Mouse (Mus musculus): Measurements from ENCODE around the gene Rab43. TPM values are rescaled to one million over a fixed set of nuclear protein-coding genes. Genes with fewer than 3 reads are reported as not detected.

Gene Rab43
- polyA plus RNA-seq, 1 experiment = 49.5 TPM

DNA sequence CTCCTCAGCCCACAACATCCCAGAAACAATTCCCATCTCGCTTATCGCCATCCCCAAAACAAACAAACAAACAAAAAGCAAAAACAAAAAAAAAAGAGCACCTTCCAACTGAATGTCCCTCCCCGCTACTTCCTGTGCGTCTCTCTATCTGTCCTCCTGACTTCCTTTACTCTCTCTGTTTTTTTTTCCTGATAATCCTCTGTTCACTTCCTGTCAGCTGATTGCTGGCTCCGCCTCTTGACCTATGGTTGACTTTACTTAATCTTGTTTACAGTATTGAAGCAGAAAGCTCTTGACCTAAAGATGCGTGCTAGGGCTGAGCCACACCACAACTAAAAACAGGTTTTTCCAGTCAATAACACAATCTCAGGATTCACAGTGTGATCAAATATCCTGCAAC is 63.4 kb downstream of the Rab43 start:
- TF ChIP-seq POLR2A (IDR thresholded peaks at IDR 0.05; ENCODE audit: low read depth, low read length) = no peak
- TF ChIP-seq CTCF (conservative IDR thresholded peaks at IDR 0.05; ENCODE audit: insufficient read depth, insufficient read length, low read depth, low read length) = no peak
- no peaks in the 10 kb centered on the region for H3K27me3 ChIP-seq (replicated peaks; ENCODE audit: control insufficient read depth, insufficient read depth, low read length)
- H3K27ac ChIP-seq (ENCODE audit: insufficient read depth, low read depth, low read length) = no peak overlapping the region
- no peaks in the 10 kb centered on the region for H3K36me3 ChIP-seq (ENCODE audit: control insufficient read depth, insufficient read depth, low read length)
- H3K4me1 ChIP-seq (ENCODE audit: control insufficient read depth, insufficient read depth, low read length) = no peaks in the 10 kb centered on the region
- WGBS = 86% methylated on average over 6 of the region's 6 CpGs
- no peak for DNase-seq
- H3K4me3 ChIP-seq (ENCODE audit: insufficient read depth, low read depth, low read length) = no peak overlapping the region

DNA sequence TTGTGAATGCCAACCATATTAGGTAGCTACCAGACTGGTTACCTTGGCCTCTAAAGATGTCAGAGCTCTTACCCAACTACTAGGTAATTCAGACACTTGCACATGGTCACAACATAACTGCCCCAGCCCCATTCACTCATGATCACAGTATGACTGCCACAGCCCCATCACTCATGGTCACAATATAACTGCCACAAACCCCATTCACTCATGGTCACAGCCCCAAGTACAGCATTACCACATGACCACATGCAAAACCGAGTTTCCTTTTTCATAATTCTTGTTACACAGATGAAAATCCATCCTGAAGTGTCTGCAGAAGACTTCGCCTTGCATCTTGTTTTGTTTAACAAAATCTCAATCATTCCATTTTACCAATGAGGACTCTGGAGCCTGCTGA is 63.9 kb downstream of the Rab43 start:
- no peaks in the 10 kb centered on the region for H3K27me3 ChIP-seq (replicated peaks; ENCODE audit: control insufficient read depth, insufficient read depth, low read length)
- no peaks in the 10 kb centered on the region for H3K4me1 ChIP-seq (ENCODE audit: control insufficient read depth, insufficient read depth, low read length)
- no peak overlapping the region for H3K4me3 ChIP-seq (ENCODE audit: insufficient read depth, low read depth, low read length)
- no peaks in the 10 kb centered on the region for H3K36me3 ChIP-seq (ENCODE audit: control insufficient read depth, insufficient read depth, low read length)
- TF ChIP-seq CTCF (conservative IDR thresholded peaks at IDR 0.05; ENCODE audit: insufficient read depth, insufficient read length, low read depth, low read length) = no peak
- no peak for TF ChIP-seq POLR2A (IDR thresholded peaks at IDR 0.05; ENCODE audit: low read depth, low read length)
- no peak for DNase-seq
- no peak overlapping the region for H3K27ac ChIP-seq (ENCODE audit: insufficient read depth, low read depth, low read length)
- 86% methylated on average over 2 of the region's 2 CpGs for WGBS

DNA sequence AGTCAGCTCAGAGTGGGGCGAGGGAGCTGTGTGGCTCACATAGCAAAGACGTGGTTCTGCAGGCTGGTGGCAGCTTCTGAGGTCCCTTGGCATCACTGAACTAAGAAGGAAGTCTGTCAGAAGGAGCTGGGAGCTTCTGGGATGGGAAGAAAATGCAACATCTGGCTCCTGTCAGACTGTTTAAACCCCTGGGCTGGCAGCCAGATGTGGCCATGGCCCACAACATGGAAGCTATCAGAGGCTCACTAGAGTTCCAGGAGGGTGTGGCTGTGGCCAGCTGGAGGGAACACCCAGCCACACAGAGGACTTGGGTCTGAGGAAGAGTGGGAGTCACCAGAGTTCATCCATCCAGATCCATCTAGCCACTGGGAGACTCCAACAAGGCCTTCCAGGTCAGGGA is 65.1 kb downstream of the Rab43 start:
- TF ChIP-seq POLR2A (IDR thresholded peaks at IDR 0.05; ENCODE audit: low read depth, low read length) (no peak), CTCF (conservative IDR thresholded peaks at IDR 0.05; ENCODE audit: insufficient read depth, insufficient read length, low read depth, low read length) (no peak)

DNA sequence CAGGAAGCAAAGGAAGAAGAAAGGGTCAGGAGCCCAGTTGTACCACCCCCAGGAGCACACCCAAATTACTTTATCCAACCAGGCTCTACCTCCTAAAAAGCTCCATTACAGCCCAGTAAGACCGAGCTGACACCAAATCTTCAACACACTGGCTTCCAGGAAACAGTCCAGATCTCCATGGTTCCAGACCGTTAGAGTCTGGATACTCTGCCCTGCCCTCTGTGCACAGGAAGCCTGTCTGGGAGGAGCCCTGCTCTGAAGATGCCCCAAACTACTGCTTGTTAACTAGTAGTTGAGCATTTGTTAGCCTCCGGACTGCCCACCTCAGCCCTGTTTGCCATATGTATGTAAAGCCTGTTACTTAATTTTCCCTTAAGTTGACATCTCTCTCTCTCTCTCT is 65.9 kb downstream of the Rab43 start:
- Histone ChIP-seq H3K27ac (ENCODE audit: insufficient read depth, low read depth, low read length) (no peak overlapping the region), H3K36me3 (ENCODE audit: control insufficient read depth, insufficient read depth, low read length) (no peaks in the 10 kb centered on the region), H3K4me3 (ENCODE audit: insufficient read depth, low read depth, low read length) (no peak overlapping the region), H3K27me3 (replicated peaks; ENCODE audit: control insufficient read depth, insufficient read depth, low read length) (no peaks in the 10 kb centered on the region), H3K4me1 (ENCODE audit: control insufficient read depth, insufficient read depth, low read length) (no peaks in the 10 kb centered on the region)
- TF ChIP-seq POLR2A (IDR thresholded peaks at IDR 0.05; ENCODE audit: low read depth, low read length) (no peak), CTCF (conservative IDR thresholded peaks at IDR 0.05; ENCODE audit: insufficient read depth, insufficient read length, low read depth, low read length) (no peak)
- peak; percentile 26 for DNase-seq
- 29% methylated on average over 3 of the region's 3 CpGs for WGBS

More for the DNA sequence above, 65.1 kb downstream of the Rab43 start:
- H3K27me3 ChIP-seq (replicated peaks; ENCODE audit: control insufficient read depth, insufficient read depth, low read length) = no peaks in the 10 kb centered on the region
- no peak overlapping the region for H3K4me3 ChIP-seq (ENCODE audit: insufficient read depth, low read depth, low read length)
- WGBS = 71% methylated on average over 2 of the region's 2 CpGs
- peak; percentile 49 for DNase-seq
- H3K4me1 ChIP-seq (ENCODE audit: control insufficient read depth, insufficient read depth, low read length) = no peaks in the 10 kb centered on the region
- no peak overlapping the region; the same call in 1 of the 2 replicates for H3K27ac ChIP-seq (ENCODE audit: insufficient read depth, low read depth, low read length)
- no peaks in the 10 kb centered on the region for H3K36me3 ChIP-seq (ENCODE audit: control insufficient read depth, insufficient read depth, low read length)

DNA sequence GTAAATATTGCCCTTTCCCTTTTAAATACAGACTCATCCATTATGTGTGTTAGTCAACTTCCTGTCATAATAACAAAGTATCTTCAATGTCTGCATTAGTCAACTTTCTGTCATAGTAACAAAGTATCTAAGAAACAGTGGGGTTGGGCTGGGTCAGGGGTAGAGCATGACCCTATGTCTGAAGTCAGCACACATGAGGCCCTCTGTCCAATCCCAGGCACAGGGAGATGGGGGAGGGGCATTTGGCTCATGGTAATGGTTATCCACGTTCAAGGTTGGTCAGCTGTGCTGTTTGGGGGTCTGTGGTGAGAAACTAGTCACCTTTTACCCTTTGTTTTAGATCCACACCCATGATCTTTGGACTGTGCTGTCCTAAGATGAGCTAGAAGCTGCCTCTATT is 66.7 kb downstream of the Rab43 start:
- TF ChIP-seq POLR2A (IDR thresholded peaks at IDR 0.05; ENCODE audit: low read depth, low read length) (no peak), CTCF (conservative IDR thresholded peaks at IDR 0.05; ENCODE audit: insufficient read depth, insufficient read length, low read depth, low read length) (no peak)
- Histone ChIP-seq H3K4me3 (ENCODE audit: insufficient read depth, low read depth, low read length) (no peak overlapping the region), H3K27ac (ENCODE audit: insufficient read depth, low read depth, low read length) (peak overlapping the region; percentile 57; the same call in 1 of the 2 replicates), H3K4me1 (ENCODE audit: control insufficient read depth, insufficient read depth, low read length) (no peaks in the 10 kb centered on the region), H3K36me3 (ENCODE audit: control insufficient read depth, insufficient read depth, low read length) (no peaks in the 10 kb centered on the region), H3K27me3 (replicated peaks; ENCODE audit: control insufficient read depth, insufficient read depth, low read length) (no peaks in the 10 kb centered on the region)
- peak; percentile 51 for DNase-seq
- WGBS = 19% methylated on average over 1 of the region's 1 CpGs

DNA sequence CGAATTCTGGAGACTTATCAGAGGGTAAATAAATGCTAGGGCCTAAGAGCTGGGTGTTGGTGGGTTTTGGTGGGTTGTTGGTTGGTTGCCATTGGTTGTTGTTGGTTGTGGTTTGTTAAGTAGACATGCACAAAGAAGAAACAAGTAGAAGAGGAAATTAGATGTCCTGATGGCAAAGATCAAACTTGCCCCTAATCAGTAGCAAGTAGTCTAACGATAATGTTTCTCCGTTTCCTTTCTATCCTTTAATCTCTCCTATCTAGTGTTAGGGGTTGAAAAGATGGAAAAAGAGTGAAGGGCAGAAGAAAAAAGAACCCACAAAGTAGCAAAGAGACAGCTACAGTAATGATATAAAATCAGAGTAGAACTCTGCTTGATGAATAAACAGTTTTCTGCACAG is 67.3 kb downstream of the Rab43 start:
- 82% methylated on average over 3 of the region's 3 CpGs for WGBS
- Histone ChIP-seq H3K27ac (ENCODE audit: insufficient read depth, low read depth, low read length) (no peak overlapping the region), H3K36me3 (ENCODE audit: control insufficient read depth, insufficient read depth, low read length) (no peaks in the 10 kb centered on the region), H3K27me3 (replicated peaks; ENCODE audit: control insufficient read depth, insufficient read depth, low read length) (no peaks in the 10 kb centered on the region), H3K4me3 (ENCODE audit: insufficient read depth, low read depth, low read length) (no peak overlapping the region), H3K4me1 (ENCODE audit: control insufficient read depth, insufficient read depth, low read length) (no peaks in the 10 kb centered on the region)
- TF ChIP-seq CTCF (conservative IDR thresholded peaks at IDR 0.05; ENCODE audit: insufficient read depth, insufficient read length, low read depth, low read length) (no peak), POLR2A (IDR thresholded peaks at IDR 0.05; ENCODE audit: low read depth, low read length) (no peak)
- DNase-seq = no peak

DNA sequence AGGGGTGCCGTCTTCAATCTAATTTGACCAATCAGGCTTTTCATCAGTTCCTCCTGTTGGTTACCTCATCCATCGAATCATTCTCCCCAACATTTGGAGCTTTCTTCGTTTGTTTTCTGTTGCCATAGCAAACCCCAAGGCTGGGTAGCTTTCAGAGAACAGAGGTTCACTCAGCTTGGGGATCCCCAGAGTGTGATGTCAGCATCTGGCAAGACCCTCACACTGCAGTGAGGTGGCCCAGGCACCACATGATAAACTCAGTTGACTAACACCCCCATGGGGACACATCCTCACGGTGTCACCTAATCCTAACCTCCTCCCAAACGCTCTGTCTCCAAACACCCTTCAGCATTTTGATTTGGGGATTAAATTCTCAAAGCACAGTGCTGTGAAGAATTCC is 68.7 kb downstream of the Rab43 start:
- H3K4me1 ChIP-seq (ENCODE audit: control insufficient read depth, insufficient read depth, low read length) = no peaks in the 10 kb centered on the region
- WGBS = 79% methylated on average over 5 of the region's 5 CpGs

More for the DNA sequence above, 68.7 kb downstream of the Rab43 start:
- TF ChIP-seq POLR2A (IDR thresholded peaks at IDR 0.05; ENCODE audit: low read depth, low read length) (no peak), CTCF (conservative IDR thresholded peaks at IDR 0.05; ENCODE audit: insufficient read depth, insufficient read length, low read depth, low read length) (no peak)
- H3K4me3 ChIP-seq (ENCODE audit: insufficient read depth, low read depth, low read length) = no peak overlapping the region
- H3K36me3 ChIP-seq (ENCODE audit: control insufficient read depth, insufficient read depth, low read length) = no peaks in the 10 kb centered on the region
- no peak overlapping the region for H3K27ac ChIP-seq (ENCODE audit: insufficient read depth, low read depth, low read length)
- no peak for DNase-seq
- no peaks in the 10 kb centered on the region for H3K27me3 ChIP-seq (replicated peaks; ENCODE audit: control insufficient read depth, insufficient read depth, low read length)
